Mouse (Mus musculus) urinary bladder, adult 2 months (tissue): Measurements from ENCODE around the gene Prss8. TPM values are rescaled to one million over a fixed set of nuclear protein-coding genes. Genes with fewer than 3 reads are reported as not detected.
"Not testable (repeated sequence)": the region's sequence is repeated elsewhere in the genome, so short reads cannot be mapped to it uniquely, and the experiment has no call there.

Experiments used
- DNase-seq: peaks from one replicate; pipeline ENCODE4 v3.0.0; 2022; ENCODE audit warnings: low spot score
- polyA plus RNA-seq: library from polyadenylated mRNA; depleted of rRNA; stranded (reverse); fragments of >200 nt; gene quantifications from 2 replicates; pipeline ENCODE4 v1.2.3, GENCODE M21; 2012; rRNA removed

Gene Prss8
- polyA plus RNA-seq, 1 experiment, result 66.0 TPM

- not testable (repeated sequence) for DNase-seq
Measured at GRCm38 (mm10) chr7:127895891-127896290, 34.0 kb downstream of the Prss8 start.

DNA sequence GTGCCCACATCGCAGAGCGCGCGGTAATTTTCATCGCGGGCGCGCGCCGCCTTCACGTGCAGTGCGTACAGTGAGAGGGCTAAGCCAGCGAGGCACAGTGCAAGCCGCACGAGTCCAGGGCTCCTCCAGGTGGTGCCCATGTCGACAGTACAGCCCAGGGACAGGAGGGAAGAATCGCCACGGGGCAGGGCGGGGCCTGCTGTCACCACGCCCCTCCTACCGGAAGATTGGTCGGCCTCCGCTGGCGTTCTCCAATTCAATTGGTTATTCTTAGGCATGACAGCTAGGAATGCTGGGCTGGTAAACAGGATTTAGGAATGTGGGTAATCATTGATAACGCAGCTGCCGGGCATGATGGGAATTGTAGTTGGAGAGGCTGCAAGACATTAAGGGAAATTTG is 34.5 kb downstream of the Prss8 start, which contains the start of the genes Gm21974 and Vkorc1:
Gene Gm21974, minus strand, starts transcription at position 13 of the 400 bp plus-strand sequence.
Gene Vkorc1, minus strand, starts transcription at position 176 of the 400 bp plus-strand sequence.
- DNase-seq, result peak; percentile 82

- no peak for DNase-seq
Measured at GRCm38 (mm10) chr7:127894480-127894879, 35.4 kb downstream of the Prss8 start.

DNA sequence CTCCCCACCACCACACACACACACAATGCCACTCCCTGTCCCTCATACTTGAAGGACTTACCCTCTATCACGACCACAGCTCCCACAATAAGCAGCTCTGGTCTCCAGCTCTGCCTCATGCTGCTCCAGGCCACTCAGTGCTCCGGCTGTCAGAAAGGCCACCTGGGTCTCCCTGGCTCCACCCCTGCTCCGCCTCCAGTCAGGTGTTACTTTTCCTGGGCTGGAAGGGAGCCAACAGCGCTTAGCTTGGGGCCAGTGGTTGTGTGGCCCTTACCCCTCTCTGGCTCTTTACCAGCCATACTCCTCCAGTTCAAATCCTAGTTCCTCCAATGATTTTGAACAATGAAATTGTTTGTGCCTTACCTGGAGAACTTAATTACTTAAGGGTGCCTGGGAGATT is 39.1 kb downstream of the Prss8 start, which contains the start of gene Prss53:
Gene Prss53, minus strand, starts transcription at position 173 of the 400 bp plus-strand sequence.
- DNase-seq, result peak; percentile 18

- peak; percentile 20 for DNase-seq
Measured at GRCm38 (mm10) chr7:127888821-127889220, 41.1 kb downstream of the Prss8 start.

GRCm38 (mm10) chr7:127887781-127888180 is 42.1 kb downstream of the Prss8 start:
- DNase-seq, result no peak

DNA sequence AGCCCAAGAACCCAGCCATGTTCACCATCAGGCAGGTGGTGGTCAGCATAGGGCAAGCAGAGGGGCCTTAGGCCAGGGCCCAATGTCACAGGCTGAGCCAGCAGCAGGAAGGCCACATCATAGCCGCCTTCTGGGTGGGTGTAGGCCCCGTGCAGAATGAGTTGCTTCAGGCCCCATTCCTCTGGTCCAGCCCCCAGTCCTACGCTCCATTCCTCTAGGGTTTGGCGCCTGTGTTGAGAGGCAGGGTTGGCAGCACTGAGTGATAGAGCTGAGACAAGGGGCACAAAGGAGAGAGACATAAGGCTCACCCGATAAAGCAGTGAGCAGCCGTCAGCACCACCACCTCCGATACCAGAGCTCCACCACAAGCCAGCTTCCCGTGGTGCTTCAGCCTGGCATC is 42.7 kb downstream of the Prss8 start:
- peak; percentile 18 for DNase-seq

DNA sequence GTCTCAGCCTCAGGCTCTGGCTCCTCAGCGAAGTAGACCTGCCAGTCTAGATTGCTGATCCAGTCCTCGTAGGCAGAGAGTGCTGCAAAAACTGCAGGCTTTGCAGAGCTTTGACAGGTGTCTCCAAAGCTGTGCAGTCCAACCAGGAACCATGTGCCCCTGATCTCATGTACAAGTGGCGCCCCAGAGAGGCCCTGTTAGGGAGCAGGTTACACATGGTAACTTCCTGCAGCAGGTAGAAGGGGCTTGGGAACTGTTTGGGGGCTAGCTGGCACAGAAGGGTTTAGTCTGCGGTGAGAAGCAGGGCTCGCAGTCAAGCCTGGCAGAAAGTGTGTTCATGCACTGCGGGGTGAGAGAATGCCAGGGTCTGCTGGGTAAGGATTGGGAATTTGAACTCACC is 43.4 kb downstream of the Prss8 start:
- DNase-seq, result peak; percentile 18

DNA sequence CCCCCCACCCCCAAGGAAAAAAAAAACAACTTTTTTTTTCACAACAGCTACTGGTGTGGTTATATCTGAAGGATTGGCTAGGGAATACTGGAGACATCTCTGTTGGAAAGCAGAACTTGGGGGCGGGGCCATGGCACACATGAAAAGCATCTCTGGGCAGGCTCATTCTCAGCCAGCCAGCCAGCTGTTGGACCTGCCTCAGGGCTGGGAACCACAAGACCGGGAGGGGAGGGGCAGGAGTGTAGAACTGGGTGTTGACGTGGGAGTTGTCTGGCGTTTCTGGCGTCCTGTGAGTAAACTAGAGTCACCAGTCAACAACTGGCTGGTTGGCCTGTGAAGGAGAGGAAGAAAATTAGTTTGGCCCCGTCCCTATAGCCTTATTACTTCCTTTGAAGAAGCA is 44.0 kb downstream of the Prss8 start:
- peak; percentile 22 for DNase-seq

GRCm38 (mm10) chr7:127880431-127880830 is 49.5 kb downstream of the Prss8 start:
- no peak for DNase-seq

DNA sequence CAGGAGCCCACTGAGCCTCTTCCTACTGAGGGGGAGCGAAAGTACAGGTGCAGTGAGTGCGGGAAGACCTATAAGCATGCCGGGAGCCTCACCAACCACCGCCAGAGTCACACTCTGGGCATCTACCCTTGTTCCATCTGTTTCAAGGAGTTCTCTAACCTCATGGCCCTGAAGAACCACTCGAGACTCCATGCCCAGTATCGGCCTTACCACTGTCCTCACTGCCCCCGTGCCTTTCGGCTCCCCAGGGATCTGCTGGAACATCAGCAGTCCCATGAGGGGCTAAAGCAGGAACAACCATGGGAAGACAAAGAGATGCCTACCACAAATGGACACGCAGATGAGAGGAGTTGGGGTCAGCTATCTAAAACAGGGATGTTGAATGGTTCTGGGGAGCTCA is 50.6 kb downstream of the Prss8 start:
- DNase-seq, result no peak

DNA sequence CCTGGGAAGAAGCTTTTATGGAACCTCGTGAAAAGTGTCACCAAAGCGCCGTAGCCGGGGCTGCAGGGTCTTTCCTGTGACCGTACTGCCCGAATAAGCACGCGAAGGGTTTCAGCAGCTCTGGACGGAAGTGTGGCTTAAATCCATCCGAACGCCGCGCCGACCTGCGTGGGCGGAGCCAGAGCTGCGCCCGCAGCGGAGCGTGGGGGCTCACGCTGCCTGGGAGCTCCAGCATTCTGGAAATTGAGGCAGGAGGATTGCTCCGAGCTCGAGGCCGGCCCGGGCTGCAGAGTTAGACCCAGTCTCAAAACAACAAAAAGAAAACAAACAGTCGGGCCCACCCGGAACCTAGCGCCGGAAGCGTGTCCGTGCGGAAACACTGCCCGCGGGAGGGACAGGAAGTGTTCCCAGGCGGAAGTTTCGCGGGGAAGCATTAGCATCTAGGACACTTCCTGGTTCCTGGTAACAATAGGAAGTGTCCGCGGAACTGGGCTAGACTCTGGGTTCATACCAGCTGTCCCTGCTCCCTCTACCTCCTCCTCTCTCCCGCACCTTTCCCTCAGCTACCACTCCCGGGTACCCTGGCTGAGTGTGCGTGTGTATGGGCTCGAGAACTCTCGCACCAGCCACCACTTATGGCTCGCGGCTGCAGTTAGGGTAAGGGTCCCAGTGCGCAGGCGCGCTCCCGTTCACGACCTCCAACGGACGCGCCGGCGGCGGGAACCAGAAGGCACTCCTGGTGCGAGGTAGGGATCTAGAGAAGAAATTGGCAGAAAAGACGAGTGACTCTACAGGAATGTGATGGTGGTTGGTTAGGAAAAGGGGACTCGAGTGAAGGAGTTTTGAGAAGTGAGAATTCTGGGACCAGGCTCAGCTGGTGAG is 53.2 kb downstream of the Prss8 start, which contains the start of gene Zfp668:
Gene Zfp668, minus strand, starts transcription at position 362 of the 882 bp plus-strand sequence.
- peak; percentile 83 for DNase-seq

DNA sequence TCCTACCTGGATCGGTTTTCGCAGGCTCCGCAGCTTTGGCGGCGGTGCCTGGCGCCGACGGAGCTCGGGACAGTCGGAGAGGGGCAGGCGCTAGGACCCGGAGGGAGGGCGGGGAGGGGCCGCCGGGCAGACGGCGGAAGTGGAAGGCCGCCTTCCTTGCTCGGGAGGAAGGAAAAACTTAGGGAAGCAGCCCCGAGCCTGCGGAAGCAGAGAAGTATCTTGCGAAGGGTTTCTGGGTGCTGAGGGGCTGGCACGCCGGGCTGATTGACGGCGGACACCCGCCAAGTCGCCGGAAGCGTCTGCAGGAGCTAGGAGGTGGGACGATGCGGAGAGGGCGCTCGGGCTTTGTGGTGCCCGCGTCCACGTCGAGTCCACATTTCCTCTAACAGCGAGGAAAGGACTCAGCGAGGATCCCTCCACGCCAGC is 53.9 kb downstream of the Prss8 start, which contains the start of gene Zfp646:
Gene Zfp646, plus strand, starts transcription at position 181 of the 426 bp plus-strand sequence.
- DNase-seq, result no peak

Other genes with a start within 250 kb of the Prss8 start
- 26.0 and 30.3 TPM in 2 replicates for gene Bcl7c, start 221.2 kb downstream of the Prss8 start, polyA plus RNA-seq
- gene Ctf1, start 217.4 kb downstream of the Prss8 start, polyA plus RNA-seq, result 11.0 and 13.7 TPM in 2 replicates
- gene Ctf2, start 197.9 kb downstream of the Prss8 start, polyA plus RNA-seq, result not detected in 2 replicates
- 14.5 and 15.5 TPM in 2 replicates for gene Fbxl19, start 185.6 kb downstream of the Prss8 start, polyA plus RNA-seq
- gene Orai3, start 160.3 kb downstream of the Prss8 start, polyA plus RNA-seq, result 36.0 and 42.3 TPM in 2 replicates
- 4.8 and 13.9 TPM in 2 replicates for gene Setd1a, start 153.4 kb downstream of the Prss8 start, polyA plus RNA-seq
- gene Gm49388, start 144.5 kb downstream of the Prss8 start, polyA plus RNA-seq, result 0.21 TPM in 1 of 2 replicates, not detected in the other
- gene Hsd3b7, start 129.5 kb downstream of the Prss8 start, polyA plus RNA-seq, result 65.7 and 77.6 TPM in 2 replicates
- 161 and 178 TPM in 2 replicates for gene Stx4a, start 105.8 kb downstream of the Prss8 start, polyA plus RNA-seq
- gene Stx1b, start 105.6 kb downstream of the Prss8 start, polyA plus RNA-seq, result 6.4 and 6.9 TPM in 2 replicates
- gene Zfp646, start 53.9 kb downstream of the Prss8 start, polyA plus RNA-seq, result 12.2 and 15.6 TPM in 2 replicates
- 2.9 and 4.1 TPM in 2 replicates for gene Zfp668, start 53.3 kb downstream of the Prss8 start, polyA plus RNA-seq
- 2.9 and 3.9 TPM in 2 replicates for gene Prss53, start 39.1 kb downstream of the Prss8 start, polyA plus RNA-seq
- not detected in 2 replicates for gene Gm21974, start 34.6 kb downstream of the Prss8 start, polyA plus RNA-seq
- 204 and 211 TPM in 2 replicates for gene Vkorc1, start 34.5 kb downstream of the Prss8 start, polyA plus RNA-seq
- 71.8 and 76.9 TPM in 2 replicates for gene Bckdk, start 26.0 kb downstream of the Prss8 start, polyA plus RNA-seq
- gene Kat8, start 17.6 kb downstream of the Prss8 start, polyA plus RNA-seq, result 27.2 and 31.9 TPM in 2 replicates
- gene Prss36, start 16.6 kb upstream of the Prss8 start, polyA plus RNA-seq, result 10.2 and 13.5 TPM in 2 replicates
- gene Fus, start 37.4 kb upstream of the Prss8 start, polyA plus RNA-seq, result 388 and 390 TPM in 2 replicates
- 57.9 and 68.3 TPM in 2 replicates for gene Pycard, start 63.8 kb upstream of the Prss8 start, polyA plus RNA-seq
- 0.78 and 0.91 TPM in 2 replicates for gene Trim72, start 73.8 kb upstream of the Prss8 start, polyA plus RNA-seq
- gene Itgam, start 132.5 kb upstream of the Prss8 start, polyA plus RNA-seq, result 7.9 and 9.1 TPM in 2 replicates
- gene Gm49368, start 132.6 kb upstream of the Prss8 start, polyA plus RNA-seq, result 0.04 TPM in 1 of 2 replicates, not detected in the other
- gene Itgax, start 199.4 kb upstream of the Prss8 start, polyA plus RNA-seq, result 3.4 and 3.8 TPM in 2 replicates
- gene Itgad, start 224.3 kb upstream of the Prss8 start, polyA plus RNA-seq, result 0.09 and 0.39 TPM in 2 replicates